In the genomic region with DNA sequence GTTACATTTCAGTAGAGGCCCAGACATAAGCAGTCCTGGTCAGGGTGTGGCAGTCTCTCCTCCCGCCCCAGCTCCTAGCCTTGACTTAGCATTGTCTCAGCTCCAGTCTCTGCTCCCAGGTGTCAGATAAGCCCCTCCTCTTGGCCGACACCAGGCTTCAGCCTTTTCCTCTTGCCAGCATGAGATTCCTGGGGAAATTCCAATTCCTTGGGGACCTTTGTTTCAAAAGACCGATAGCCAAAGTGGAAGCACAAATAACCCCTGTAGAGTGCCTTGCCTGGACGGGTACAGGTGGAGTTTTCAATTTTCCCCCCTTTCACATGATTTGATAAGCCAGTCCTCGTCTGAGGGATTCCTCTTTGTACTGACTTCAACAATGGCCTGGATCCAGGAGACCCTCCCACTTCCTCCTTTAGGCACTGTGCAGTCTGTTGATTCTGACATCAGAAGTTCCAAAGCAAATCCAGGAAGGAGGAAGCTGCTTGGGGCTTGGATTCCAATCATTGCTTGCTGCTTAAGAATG, we compare ENCODE assay signal across 8 mouse cellular contexts. TPM values are rescaled to one million over a fixed set of nuclear protein-coding genes. Genes with fewer than 3 reads are reported as not detected.
DNase-seq lines count a peak whose midpoint lies in the region; ATAC-seq and TF ChIP-seq lines count a peak whose summit lies in the region.

No protein-coding gene starts in this region.

- H3K27me3 ChIP-seq in embryonic facial prominence, embryonic 11.5 days (ENCODE audit: control insufficient read depth, insufficient read depth, low read length): no peaks in the 10 kb centered on the region
- no peaks in the 10 kb centered on the region for H3K27me3 ChIP-seq in heart, postnatal 0 days (ENCODE audit: control insufficient read depth, insufficient read depth, low read length)
- no peaks in the 10 kb centered on the region for H3K27me3 ChIP-seq in neural tube, embryonic 14.5 days (ENCODE audit: control insufficient read depth, insufficient read depth, low read length)

- ATAC-seq in embryonic facial prominence, embryonic 11.5 days (replicated peaks; ENCODE audit: insufficient number of reproducible peaks, low FRiP score, low TSS enrichment, low read depth): peak; percentile 35; the same call in 1 of the 2 replicates
- peak; percentile 42 for ATAC-seq in heart, postnatal 0 days (ENCODE audit: insufficient read depth, low read depth)
- 0 out of 2 replicates have a peak, but pooled peaks have one; percentile 24 for ATAC-seq in neural tube, embryonic 14.5 days (ENCODE audit: low read depth)

- H3K4me2 ChIP-seq in embryonic facial prominence, embryonic 11.5 days (ENCODE audit: low read depth, low read length): no peak overlapping the region
- peak overlapping the region; percentile 9; the same call in 1 of the 2 replicates for H3K4me2 ChIP-seq in heart, postnatal 0 days (ENCODE audit: low read depth, low read length)
- H3K4me2 ChIP-seq in neural tube, embryonic 14.5 days (ENCODE audit: low read depth, low read length): no peak overlapping the region

- intact Hi-C loops in left cerebral cortex, adult 2 months (cut with DNase I): loop anchor here (5.0 kb wide), 2 partner anchors 34 to 36 kb away; a partner anchor contains a TSS

- no peak overlapping the region for H3K4me3 ChIP-seq in layer of hippocampus, adult 2 months
- H3K4me3 ChIP-seq in embryonic facial prominence, embryonic 11.5 days (ENCODE audit: low read depth, low read length): no peak overlapping the region
- no peak overlapping the region for H3K4me3 ChIP-seq in heart, postnatal 0 days (ENCODE audit: low read depth, low read length)
- no peak overlapping the region for H3K4me3 ChIP-seq in neural tube, embryonic 14.5 days (ENCODE audit: low read depth, low read length)
- no peak overlapping the region for H3K4me3 ChIP-seq in left cerebral cortex, adult 2 months

- no peak for TF ChIP-seq CTCF in layer of hippocampus, adult 2 months (conservative IDR thresholded peaks at IDR 0.05)
- TF ChIP-seq CTCF in heart, postnatal 0 days (IDR thresholded peaks at IDR 0.05; ENCODE audit: low read depth): no peak
- no peak for TF ChIP-seq CTCF in left cerebral cortex, adult 2 months (IDR thresholded peaks at IDR 0.05)

- peak overlapping the region; percentile 4; the same call in 1 of the 2 replicates for H3K27ac ChIP-seq in layer of hippocampus, adult 2 months
- H3K27ac ChIP-seq in embryonic facial prominence, embryonic 11.5 days (replicated peaks; ENCODE audit: low read depth, low read length): 0 out of 2 replicates have a peak overlapping the region, but pooled peaks have one; percentile 2
- peak overlapping the region; percentile 56 for H3K27ac ChIP-seq in heart, postnatal 0 days (ENCODE audit: low read depth)
- no peak overlapping the region for H3K27ac ChIP-seq in neural tube, embryonic 14.5 days (ENCODE audit: low read depth, low read length)
- H3K27ac ChIP-seq in left cerebral cortex, adult 2 months: no peak overlapping the region

- H3K4me1 ChIP-seq in embryonic facial prominence, embryonic 11.5 days (ENCODE audit: control insufficient read depth, insufficient read depth, low read length): peaks cover 5% of the 10 kb centered on the region; the same call in 1 of the 2 replicates
- H3K4me1 ChIP-seq in heart, postnatal 0 days (ENCODE audit: control insufficient read depth, insufficient read depth): peaks cover 30% of the 10 kb centered on the region; the same call in 1 of the 2 replicates
- peaks cover 13% of the 10 kb centered on the region for H3K4me1 ChIP-seq in neural tube, embryonic 14.5 days (ENCODE audit: control insufficient read depth, insufficient read depth, low read length)

- no peaks in the 10 kb centered on the region for H3K36me3 ChIP-seq in embryonic facial prominence, embryonic 11.5 days (replicated peaks; ENCODE audit: control insufficient read depth, insufficient read depth, low read depth, low read length)
- H3K36me3 ChIP-seq in heart, postnatal 0 days (replicated peaks; ENCODE audit: control insufficient read depth, insufficient read depth, low read length): no peaks in the 10 kb centered on the region
- H3K36me3 ChIP-seq in neural tube, embryonic 14.5 days (ENCODE audit: control insufficient read depth, insufficient read depth, low read length): no peaks in the 10 kb centered on the region

- no peak overlapping the region for H3K9ac ChIP-seq in embryonic facial prominence, embryonic 11.5 days (replicated peaks; ENCODE audit: low read length)
- H3K9ac ChIP-seq in heart, postnatal 0 days (replicated peaks; ENCODE audit: low read depth, low read length): no peak overlapping the region
- no peak overlapping the region for H3K9ac ChIP-seq in neural tube, embryonic 14.5 days (replicated peaks; ENCODE audit: low read depth, low read length)

- 12% methylated on average over 5 of the region's 5 CpGs for WGBS in embryonic facial prominence, embryonic 11.5 days
- WGBS in heart, postnatal 0 days: 13% methylated on average over 5 of the region's 5 CpGs
- WGBS in neural tube, embryonic 14.5 days: 20% methylated on average over 5 of the region's 5 CpGs

- peak; percentile 31 to 55 for DNase-seq in layer of hippocampus, adult 2 months (ENCODE audit: low spot score in 2 of 2)
- no peak for DNase-seq in layer of hippocampus, adult 8-10 months (ENCODE audit: low spot score in 2 of 2)
- DNase-seq in embryonic facial prominence, embryonic 11.5 days (ENCODE audit: low spot score): peak; percentile 42
- DNase-seq in heart, postnatal 0 days (ENCODE audit: low spot score): peak; percentile 64
- peak; percentile 75 to 79 for DNase-seq in kidney, postnatal 25 days
- no peak for DNase-seq in left cerebral cortex, adult 2 months (ENCODE audit: extremely low spot score in 1 of 2, low spot score in 2 of 2)
- DNase-seq in right cerebral cortex, adult 18-20 months: no peak

- H3K9me3 ChIP-seq in embryonic facial prominence, embryonic 11.5 days (replicated peaks; ENCODE audit: control insufficient read depth, low read length): no peaks in the 10 kb centered on the region
- no peaks in the 10 kb centered on the region for H3K9me3 ChIP-seq in heart, postnatal 0 days (replicated peaks; ENCODE audit: control insufficient read depth, low read length)
- no peaks in the 10 kb centered on the region for H3K9me3 ChIP-seq in neural tube, embryonic 14.5 days (ENCODE audit: control insufficient read depth, low read length)

- TF ChIP-seq EP300 in heart, postnatal 0 days (IDR thresholded peaks at IDR 0.05; ENCODE audit: low read depth): no peak

RNA-seq across cellular contexts. Expression of a gene that starts 33.8 kb away (rescaled TPM):
- total RNA-seq in layer of hippocampus, adult 2 months (2021): 10 to 100 TPM; 61.8 to 77.9 TPM
- 10 to 100 TPM; 61.3 to 89.9 (median 77.8) TPM for total RNA-seq in layer of hippocampus, adult 8-10 months (2022)
- 14.7 and 17.0 TPM in 2 replicates for polyA plus RNA-seq in embryonic facial prominence, embryonic 11.5 days (2014; fragmentation: Nextera tagmentation; extraction: Ambion mirVana)
- total RNA-seq in heart, postnatal 0 days (2014; rRNA removed; ENCODE audit: low replicate concordance): 40.7 and 42.9 TPM in 2 replicates
- 3.8 and 4.0 TPM in 2 replicates for polyA plus RNA-seq in heart, postnatal 0 days (2015; fragmentation: Nextera tagmentation; extraction: Ambion mirVana)
- 7.0 and 9.0 TPM in 2 replicates for polyA plus RNA-seq in neural tube, embryonic 14.5 days (2014; fragmentation: Nextera tagmentation; extraction: Ambion mirVana)
- 10 to 100 TPM; 66.0 to 68.6 TPM for total RNA-seq in left cerebral cortex, adult 2 months (2021)

Comparison
In these comparisons a context has a peak if more than half of its experiments do, and no peak if none do; other contexts are left out.
1. DNase-seq: peak in layer of hippocampus, adult 2 months (2 of 2), embryonic facial prominence, embryonic 11.5 days (single experiment), heart, postnatal 0 days (single experiment) and kidney, postnatal 25 days (2 of 2); none in layer of hippocampus, adult 8-10 months (0 of 2), left cerebral cortex, adult 2 months (0 of 2) and right cerebral cortex, adult 18-20 months (single experiment).
2. H3K27ac ChIP-seq: peak in layer of hippocampus, adult 2 months (single experiment), embryonic facial prominence, embryonic 11.5 days (single experiment) and heart, postnatal 0 days (single experiment); none in neural tube, embryonic 14.5 days (single experiment) and left cerebral cortex, adult 2 months (single experiment).
3. Peak in every context shown above with its lines, with median percentiles within 50 percentile points of each other: ATAC-seq.